Mouse (Mus musculus) left cerebral cortex, adult 2 months (tissue): ENCODE results near the gene Usp7. TPM values are rescaled to one million over a fixed set of nuclear protein-coding genes. Genes with fewer than 3 reads are reported as not detected.
"Not testable (repeated sequence)": the region's sequence is repeated elsewhere in the genome, so short reads cannot be mapped to it uniquely, and the experiment has no call there.

ENCODE experiments used
- DNase-seq, 2 experiments: peaks; one replicate each; pipeline ENCODE4 v3.0.0; 2021 to 2022; ENCODE audit warnings: low spot score in 2 of 2, mixed read lengths in 1 of 2; ENCODE audit errors: extremely low spot score in 1 of 2
- H3K27ac ChIP-seq: fragments of 200-600 bp; 2 replicates; pipeline ENCODE4 v1.8.1; 2022
- H3K4me3 ChIP-seq: fragments of 200-600 bp; 2 replicates; pipeline ENCODE4 v1.8.1; 2022
- CTCF ChIP-seq: fragments of 200-600 bp; IDR thresholded peaks from 2 replicates; pipeline ENCODE4 v1.8.1; 2022; ENCODE audit warnings: antibody characterized with exemption, mild to moderate bottlenecking, moderate library complexity
- intact Hi-C: fragments of 180-260 bp; cut with DNase I; formaldehyde crosslinking; loops from one replicate; pipeline ENCODE4 v1.15.1; 2025
- total RNA-seq, 2 experiments: library from RNA; stranded (reverse); gene quantifications; 2 replicates each; pipeline ENCODE4 v1.2.3; 2021

Gene Usp7
- total RNA-seq, 2 experiments from 2014 or later, result 167 to 182 TPM

GRCm38 (mm10) chr16:8781191-8781590 is 10.9 kb downstream of the Usp7 start:
- no peak overlapping the region for H3K27ac ChIP-seq
- DNase-seq, result no peak
- no peak overlapping the region for H3K4me3 ChIP-seq
- TF ChIP-seq CTCF, result no peak
- intact Hi-C loops, result loop anchor here (5.0 kb wide), 1 partner anchor 46 kb away; no protein-coding TSS in a partner anchor

GRCm38 (mm10) chr16:8780187-8780586 is 11.9 kb downstream of the Usp7 start:
- no peak for DNase-seq
- Histone ChIP-seq H3K27ac (no peak overlapping the region), H3K4me3 (no peak overlapping the region)
- no peak for TF ChIP-seq CTCF
- intact Hi-C loops, result loop anchor here (5.0 kb wide), 1 partner anchor 47 kb away; no protein-coding TSS in a partner anchor

GRCm38 (mm10) chr16:8778697-8779096 is 13.4 kb downstream of the Usp7 start:
- no peak for DNase-seq
- Histone ChIP-seq H3K27ac (no peak overlapping the region), H3K4me3 (no peak overlapping the region)
- TF ChIP-seq CTCF, result no peak
- intact Hi-C loops, result no loop called here

- Histone ChIP-seq H3K27ac (no peak overlapping the region), H3K4me3 (no peak overlapping the region)
- intact Hi-C loops, result no loop called here
- DNase-seq, result no peak
- no peak for TF ChIP-seq CTCF
Observed at GRCm38 (mm10) chr16:8777202-8777601, 14.9 kb downstream of the Usp7 start.

- intact Hi-C loops, result no loop called here
- DNase-seq, result no peak
- no peak for TF ChIP-seq CTCF
- no peak overlapping the region for H3K4me3 ChIP-seq
- no peak overlapping the region for H3K27ac ChIP-seq
Observed at GRCm38 (mm10) chr16:8776634-8777033, 15.5 kb downstream of the Usp7 start.

GRCm38 (mm10) chr16:8771086-8771485 is 21.0 kb downstream of the Usp7 start:
- peak; percentile 5 for TF ChIP-seq CTCF

GRCm38 (mm10) chr16:8770342-8770741 is 21.8 kb downstream of the Usp7 start:
- intact Hi-C loops, DNase-seq, H3K27ac ChIP-seq, H3K4me3 ChIP-seq: not testable (repeated sequence)

More at GRCm38 (mm10) chr16:8771086-8771485, 21.0 kb downstream of the Usp7 start:
- H3K4me3 ChIP-seq, result no peak overlapping the region
- no peak overlapping the region for H3K27ac ChIP-seq
- intact Hi-C loops, result no loop called here
- no peak for DNase-seq

- TF ChIP-seq CTCF, result no peak
Observed at GRCm38 (mm10) chr16:8769466-8769865, 22.6 kb downstream of the Usp7 start.

GRCm38 (mm10) chr16:8769065-8769464 is 23.0 kb downstream of the Usp7 start:
- peak; percentile 75 for TF ChIP-seq CTCF
- H3K27ac ChIP-seq, result peak overlapping the region; percentile 90

More at GRCm38 (mm10) chr16:8769466-8769865, 22.6 kb downstream of the Usp7 start:
- Histone ChIP-seq H3K4me3 (no peak overlapping the region), H3K27ac (no peak overlapping the region)
- DNase-seq, result no peak
- intact Hi-C loops, result loop anchor here (1.0 to 2.0 kb wide), 2 partner anchors 59 to 83 kb away; no protein-coding TSS in a partner anchor

GRCm38 (mm10) chr16:8768588-8768987 is 23.5 kb downstream of the Usp7 start:
- intact Hi-C loops, result loop anchor here (2.0 kb wide), 1 partner anchor 60 kb away; no protein-coding TSS in a partner anchor
- Histone ChIP-seq H3K27ac (peak overlapping the region; percentile 90), H3K4me3 (no peak overlapping the region)
- no peak for TF ChIP-seq CTCF
- no peak for DNase-seq

More at GRCm38 (mm10) chr16:8769065-8769464, 23.0 kb downstream of the Usp7 start:
- H3K4me3 ChIP-seq, result no peak overlapping the region
- intact Hi-C loops, result loop anchor here (1.0 to 2.0 kb wide), 2 partner anchors 60 to 83 kb away; no protein-coding TSS in a partner anchor
- DNase-seq, result peak; percentile 56 to 58

- no peak overlapping the region for H3K4me3 ChIP-seq
- no peak for TF ChIP-seq CTCF
- peak overlapping the region; percentile 90 for H3K27ac ChIP-seq
- intact Hi-C loops, result loop anchor here (2.0 kb wide), 1 partner anchor 61 kb away; no protein-coding TSS in a partner anchor
- no peak for DNase-seq
Observed at GRCm38 (mm10) chr16:8768071-8768470, 24.0 kb downstream of the Usp7 start.

GRCm38 (mm10) chr16:8767133-8768052 is 24.7 kb downstream of the Usp7 start:
- no peak for TF ChIP-seq CTCF
- DNase-seq, result peak in 1 of 2 experiments; percentile 33
- peak overlapping the region; percentile 90 for H3K27ac ChIP-seq
- intact Hi-C loops, result loop anchor here (2.0 kb wide), 1 partner anchor 61 kb away; no protein-coding TSS in a partner anchor
- H3K4me3 ChIP-seq, result no peak overlapping the region
